Mouse (Mus musculus) forebrain, embryonic 10.5 days (tissue): ENCODE data around the gene Abl1. TPM values are rescaled to one million over a fixed set of nuclear protein-coding genes. Genes with fewer than 3 reads are reported as not detected.
"Not testable (repeated sequence)": the region's sequence is repeated elsewhere in the genome, so short reads cannot be mapped to it uniquely, and the experiment has no call there.

Experiments used
- DNase-seq: peaks from one replicate; pipeline ENCODE4 v3.0.0-alpha.2; 2017; ENCODE audit warnings: low spot score; ENCODE audit errors: extremely low spot score
- H3K27ac ChIP-seq: fragments of 300-500 bp; sonication (generic); 2 replicates; pipeline ENCODE4 v1.5.1; 2016; ENCODE audit warnings: mild to moderate bottlenecking
- H3K27me3 ChIP-seq: fragments of 300-500 bp; sonication (generic); 2 replicates; pipeline ENCODE4 v1.6.1; 2016; ENCODE audit warnings: mild to moderate bottlenecking; ENCODE audit not compliant: poor library complexity, severe bottlenecking
- H3K36me3 ChIP-seq: fragments of 300-500 bp; sonication (generic); replicated peaks from 2 replicates; pipeline ENCODE4 v1.6.1; 2016; ENCODE audit warnings: mild to moderate bottlenecking, moderate library complexity
- H3K4me1 ChIP-seq: fragments of 300-500 bp; sonication (generic); 2 replicates; pipeline ENCODE4 v1.6.1; 2016
- H3K4me3 ChIP-seq: fragments of 300-500 bp; sonication (generic); 2 replicates; pipeline ENCODE4 v1.5.1; 2016; ENCODE audit warnings: mild to moderate bottlenecking, moderate library complexity
- H3K9me3 ChIP-seq: fragments of 300-500 bp; sonication (generic); 2 replicates; pipeline ENCODE4 v1.6.1; 2016; ENCODE audit warnings: mild to moderate bottlenecking, moderate library complexity
- WGBS: fragments of 180-500 bp; shearing (Covaris S2); methylation state at CpG from one replicate; pipeline ENCODE4 v1.1.7; 2016; 5-methylcytosine and 5-hydroxymethylcytosine counted together
- polyA plus RNA-seq: library from polyadenylated mRNA; unstranded; fragments of >200 nt; fragmentation: Nextera tagmentation; extraction: Ambion mirVana; gene quantifications from 2 replicates; pipeline ENCODE4 v1.2.1, GENCODE M21; 2016

Abl1 gene
- polyA plus RNA-seq, 1 experiment from 2014 or later = 51.0 TPM

- WGBS = 65% methylated on average over 8 of the region's 8 CpGs
- Histone ChIP-seq H3K4me3 (no peak overlapping the region), H3K9me3 (peaks cover 14% of the 10 kb centered on the region), H3K27ac (no peak overlapping the region), H3K27me3 (peaks cover 72% of the 10 kb centered on the region), H3K4me1 (no peaks in the 10 kb centered on the region), H3K36me3 (no peaks in the 10 kb centered on the region)
- no peak for DNase-seq
These were observed 25.0 kb upstream of the Abl1 start for GRCm38 (mm10) chr2:31662939-31663803.

DNA sequence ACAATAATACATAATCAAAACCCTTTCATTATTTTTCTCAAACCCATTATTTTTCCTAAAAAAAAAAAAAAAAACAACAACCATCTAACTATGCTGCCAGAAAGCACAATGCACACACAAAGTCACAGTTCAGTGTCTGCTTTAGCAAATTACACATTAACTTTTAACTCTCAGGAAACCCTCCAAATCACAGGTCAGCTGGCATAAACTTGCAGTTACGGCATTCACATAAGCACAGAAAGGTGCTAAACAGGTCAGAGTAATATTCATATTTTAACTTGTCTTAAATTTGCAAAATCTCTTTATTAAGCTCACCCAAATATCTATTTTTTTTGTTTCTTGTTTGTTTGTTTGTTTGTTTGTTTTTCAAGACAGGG, 24.4 kb upstream of the Abl1 start:
- Histone ChIP-seq H3K4me3 (no peak overlapping the region), H3K27me3 (peaks cover 65% of the 10 kb centered on the region), H3K9me3 (peaks cover 10% of the 10 kb centered on the region), H3K27ac (no peak overlapping the region), H3K36me3 (no peaks in the 10 kb centered on the region), H3K4me1 (no peaks in the 10 kb centered on the region)
- no peak for DNase-seq
- WGBS = 95% methylated on average over 1 of the region's 1 CpGs

GRCm38 (mm10) chr2:31667332-31667731, 20.8 kb upstream of the Abl1 start:
- no peak overlapping the region for H3K27ac ChIP-seq
- no peak overlapping the region for H3K4me3 ChIP-seq
- peaks cover 4% of the 10 kb centered on the region for H3K36me3 ChIP-seq
- peaks cover 13% of the 10 kb centered on the region for H3K4me1 ChIP-seq
- DNase-seq = peak; percentile 43
- 22% methylated on average over 4 of the region's 4 CpGs for WGBS
- peaks cover 37% of the 10 kb centered on the region for H3K27me3 ChIP-seq
- H3K9me3 ChIP-seq = no peaks in the 10 kb centered on the region; the same call in 1 of the 2 replicates

DNA sequence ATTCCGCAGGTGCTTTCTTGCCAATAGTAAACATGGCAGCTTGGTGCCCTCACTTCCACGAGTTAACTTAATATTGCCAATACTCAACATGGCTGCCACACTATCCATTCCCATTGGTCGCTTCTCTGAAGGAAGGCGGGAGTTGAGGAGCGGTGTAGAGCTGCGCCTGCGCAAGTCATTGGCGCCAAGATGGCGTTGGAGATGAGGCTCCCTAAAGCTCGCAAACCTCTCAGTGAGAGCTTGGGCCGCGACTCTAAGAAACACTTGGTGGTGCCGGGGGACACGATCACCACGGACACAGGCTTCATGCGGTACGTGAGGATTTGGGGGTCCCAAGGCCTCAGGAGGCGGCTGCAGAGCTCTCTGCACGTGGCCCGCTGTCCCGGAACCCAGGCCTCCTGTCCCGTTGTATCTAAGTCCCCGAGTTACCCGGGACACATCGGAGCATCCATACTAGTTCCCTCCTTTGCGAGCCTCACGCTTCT, 17.6 kb upstream of the Abl1 start, which contains the start of gene Exosc2:
Gene Exosc2, plus strand, starts transcription at position 165 of the 485 bp plus-strand sequence.
- Histone ChIP-seq H3K9me3 (no peaks in the 10 kb centered on the region; the same call in 1 of the 2 replicates), H3K27ac (peak within 1 kb of the TSS; percentile 92)
- under 1% methylated on average over 27 of the region's 27 CpGs for WGBS

DNA sequence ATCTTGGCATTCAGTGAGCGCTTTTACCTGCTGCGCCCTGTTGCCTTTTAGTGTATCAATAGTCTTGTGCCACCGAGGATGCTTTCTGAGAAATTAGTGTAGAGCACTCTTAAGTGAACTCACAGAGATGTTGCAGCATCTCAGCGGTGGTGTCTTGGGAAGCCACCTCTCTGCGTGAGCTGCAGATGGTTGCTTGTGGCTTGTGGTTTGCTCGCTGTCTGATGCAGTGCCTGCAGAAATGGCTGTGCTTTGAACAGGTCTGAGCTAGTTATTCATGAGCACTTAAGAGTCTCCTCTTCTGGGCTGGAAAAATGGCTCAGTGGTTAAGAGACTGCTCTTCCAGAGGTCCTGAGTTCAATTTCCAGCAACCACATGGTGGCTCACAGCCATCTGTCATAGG, 9.5 kb upstream of the Abl1 start:
- Histone ChIP-seq H3K27me3 (no peaks in the 10 kb centered on the region), H3K4me1 (0 out of 2 replicates have a peak, but pooled peaks cover 4% of the 10 kb centered on the region), H3K36me3 (peaks cover 87% of the 10 kb centered on the region), H3K27ac (no peak overlapping the region), H3K4me3 (no peak overlapping the region), H3K9me3 (no peaks in the 10 kb centered on the region)
- WGBS = 94% methylated on average over 6 of the region's 6 CpGs
- DNase-seq = no peak

More for the DNA sequence above, 17.6 kb upstream of the Abl1 start, which contains the start of gene Exosc2:
- Histone ChIP-seq H3K36me3 (peaks cover 37% of the 10 kb centered on the region), H3K4me1 (peaks cover 28% of the 10 kb centered on the region), H3K27me3 (peaks cover 10% of the 10 kb centered on the region), H3K4me3 (peak within 1 kb of the TSS; percentile 86)
- peak; percentile 91 for DNase-seq

- H3K4me1 ChIP-seq, H3K9me3 ChIP-seq, H3K27me3 ChIP-seq, DNase-seq, H3K4me3 ChIP-seq, H3K27ac ChIP-seq: not testable (repeated sequence)
- peaks cover 62% of the 10 kb centered on the region for H3K36me3 ChIP-seq
- 87% methylated on average over 15 of the region's 15 CpGs for whole genome bisulfite sequencing
These were observed 7.0 kb upstream of the Abl1 start for GRCm38 (mm10) chr2:31681051-31681707.

- no peaks in the 10 kb centered on the region for H3K4me1 ChIP-seq
- H3K27me3 ChIP-seq = no peaks in the 10 kb centered on the region
- 91% methylated on average over 6 of the region's 6 CpGs for WGBS
- H3K36me3 ChIP-seq = peaks cover 56% of the 10 kb centered on the region
- H3K9me3 ChIP-seq = no peaks in the 10 kb centered on the region
- H3K4me3 ChIP-seq = no peak overlapping the region
- H3K27ac ChIP-seq = no peak overlapping the region
- DNase-seq = no peak
These were observed 6.4 kb upstream of the Abl1 start for GRCm38 (mm10) chr2:31681731-31682235.

- no peak for DNase-seq
- no peaks in the 10 kb centered on the region for H3K9me3 ChIP-seq
- peaks cover 9% of the 10 kb centered on the region for H3K4me1 ChIP-seq
- no peak overlapping the region for H3K4me3 ChIP-seq
- no peak overlapping the region for H3K27ac ChIP-seq
- WGBS = 35% methylated on average over 2 of the region's 2 CpGs
- H3K27me3 ChIP-seq = no peaks in the 10 kb centered on the region
- peaks cover 37% of the 10 kb centered on the region for H3K36me3 ChIP-seq
These were observed 4.5 kb upstream of the Abl1 start for GRCm38 (mm10) chr2:31683666-31684065.

DNA sequence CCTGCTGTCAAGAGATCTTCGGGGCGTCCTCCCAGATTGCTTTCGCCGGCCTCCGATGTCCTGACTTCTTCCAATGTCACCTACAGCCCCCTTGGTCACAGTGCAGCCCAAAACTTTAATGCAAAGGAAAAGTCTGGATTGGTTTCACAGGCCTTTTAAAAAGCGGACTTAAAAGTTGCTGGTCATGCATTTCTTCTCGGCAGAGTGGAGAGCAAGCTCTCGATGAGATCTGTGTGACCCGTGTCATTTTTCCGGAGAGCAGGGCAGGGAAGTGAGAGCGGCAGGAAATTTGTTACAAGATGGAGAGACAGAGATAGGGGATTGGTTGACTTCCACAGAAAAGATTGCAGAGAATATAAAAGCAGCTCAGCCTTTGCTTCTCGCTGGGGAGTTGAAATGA, 869 bp downstream of the Abl1 start:
- no peak for DNase-seq
- Histone ChIP-seq H3K4me3 (peak overlapping the region; percentile 80), H3K4me1 (peaks cover 39% of the 10 kb centered on the region), H3K27ac (peak overlapping the region; percentile 97), H3K9me3 (no peaks in the 10 kb centered on the region), H3K36me3 (peaks cover 21% of the 10 kb centered on the region), H3K27me3 (no peaks in the 10 kb centered on the region)
- WGBS = under 1% methylated on average over 12 of the region's 12 CpGs

DNA sequence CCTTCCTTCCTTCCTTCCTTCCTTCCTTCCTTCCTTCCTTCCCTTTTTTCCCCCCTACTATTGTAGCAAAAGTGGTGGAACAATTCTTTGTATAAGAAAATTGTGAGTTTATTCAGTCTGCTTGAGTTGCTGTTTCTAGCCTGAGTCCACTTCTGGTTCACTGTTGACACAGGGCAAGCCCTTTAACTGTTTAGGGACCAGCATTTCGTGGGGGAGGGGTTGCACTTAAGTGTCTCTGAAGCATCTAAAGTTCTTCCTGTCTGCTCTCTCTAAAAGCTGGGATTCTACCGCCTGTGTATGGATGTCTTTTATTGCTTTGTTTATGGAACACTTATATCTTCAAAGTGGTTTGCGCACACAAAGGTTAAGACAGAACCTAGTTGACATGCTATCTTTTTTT, 1.9 kb downstream of the Abl1 start:
- Histone ChIP-seq H3K4me3 (peak overlapping the region; percentile 80), H3K27me3 (no peaks in the 10 kb centered on the region), H3K36me3 (peaks cover 31% of the 10 kb centered on the region), H3K27ac (peak overlapping the region; percentile 97; the same call in 1 of the 2 replicates), H3K4me1 (peaks cover 39% of the 10 kb centered on the region), H3K9me3 (no peaks in the 10 kb centered on the region)
- 65% methylated on average over 3 of the region's 3 CpGs for WGBS
- DNase-seq = no peak

DNA sequence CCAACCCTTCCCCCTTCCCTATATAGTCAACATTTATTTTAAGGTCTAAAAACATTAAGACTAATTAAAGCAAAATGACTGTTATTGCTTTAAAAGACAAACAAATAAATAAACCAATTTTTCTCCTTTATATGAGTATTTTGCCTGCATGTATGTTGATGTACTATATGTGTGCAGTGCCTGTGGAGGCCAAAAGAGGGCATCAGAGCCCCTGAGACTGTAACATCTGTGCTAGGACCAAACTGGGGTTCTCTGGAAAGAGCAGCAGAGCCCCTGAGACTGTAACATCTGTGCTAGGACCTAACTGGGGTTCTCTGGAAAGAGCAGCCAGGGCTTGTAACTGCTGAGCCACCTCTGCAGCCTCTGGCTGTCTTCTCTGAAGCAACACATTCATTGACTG, 10.0 kb downstream of the Abl1 start:
- Histone ChIP-seq H3K27me3 (no peaks in the 10 kb centered on the region), H3K27ac (no peak overlapping the region), H3K4me1 (peaks cover 5% of the 10 kb centered on the region), H3K9me3 (no peaks in the 10 kb centered on the region), H3K36me3 (peaks cover 69% of the 10 kb centered on the region), H3K4me3 (no peak overlapping the region)
- DNase-seq = no peak

GRCm38 (mm10) chr2:31700545-31701446, 12.6 kb downstream of the Abl1 start:
- no peaks in the 10 kb centered on the region for H3K9me3 ChIP-seq
- WGBS = 59% methylated on average over 7 of the region's 7 CpGs
- no peak overlapping the region for H3K4me3 ChIP-seq
- H3K36me3 ChIP-seq = peaks cover 59% of the 10 kb centered on the region
- no peak overlapping the region for H3K27ac ChIP-seq
- H3K27me3 ChIP-seq = no peaks in the 10 kb centered on the region
- peaks cover 5% of the 10 kb centered on the region for H3K4me1 ChIP-seq
- no peak for DNase-seq
